Mouse (Mus musculus): ENCODE measurements around the gene Mpp2. TPM values are rescaled to one million over a fixed set of nuclear protein-coding genes. Genes with fewer than 3 reads are reported as not detected.

Gene Mpp2
- total and polyA plus RNA-seq, 2 experiments from 2014 or later: 33.9 to 68.4 TPM

- no peaks in the 10 kb centered on the region for H3K4me1 ChIP-seq (ENCODE audit: insufficient read depth, low read length)
- no peak overlapping the region for H3K27ac ChIP-seq (ENCODE audit: low read depth, low read length)
- H3K27me3 ChIP-seq (ENCODE audit: insufficient read depth, low read length): no peaks in the 10 kb centered on the region
- H3K4me3 ChIP-seq (ENCODE audit: low read depth, low read length): no peak overlapping the region
- WGBS: 31% methylated on average over 7 of the region's 7 CpGs
- DNase-seq (ENCODE audit: low spot score) (no peak), ATAC-seq (ENCODE audit: low FRiP score) (no peak)
- H3K9ac ChIP-seq (replicated peaks; ENCODE audit: low read length, poor library complexity, severe bottlenecking): no peak overlapping the region
- no peaks in the 10 kb centered on the region for H3K36me3 ChIP-seq (ENCODE audit: insufficient read depth, low read length)
- H3K4me2 ChIP-seq (ENCODE audit: low read depth, low read length, poor library complexity, severe bottlenecking): no peak overlapping the region
- peak; percentile 35; the same call in 1 of the 2 replicates for TF ChIP-seq CTCF (IDR thresholded peaks at IDR 0.05)
- no peaks in the 10 kb centered on the region for H3K9me3 ChIP-seq (ENCODE audit: low read length)
Observed at GRCm38 (mm10) chr11:102029966-102030365, 58.3 kb downstream of the Mpp2 start.

GRCm38 (mm10) chr11:102029304-102029703 lies 59.0 kb downstream of the Mpp2 start:
- Histone ChIP-seq H3K4me3 (ENCODE audit: low read depth, low read length) (no peak overlapping the region), H3K27ac (ENCODE audit: low read depth, low read length) (no peak overlapping the region), H3K9ac (replicated peaks; ENCODE audit: low read length, poor library complexity, severe bottlenecking) (no peak overlapping the region; the same call in 1 of the 2 replicates), H3K36me3 (ENCODE audit: insufficient read depth, low read length) (no peaks in the 10 kb centered on the region), H3K9me3 (ENCODE audit: low read length) (no peaks in the 10 kb centered on the region), H3K4me2 (ENCODE audit: low read depth, low read length, poor library complexity, severe bottlenecking) (no peak overlapping the region), H3K27me3 (ENCODE audit: insufficient read depth, low read length) (no peaks in the 10 kb centered on the region), H3K4me1 (ENCODE audit: insufficient read depth, low read length) (no peaks in the 10 kb centered on the region)
- ATAC-seq (ENCODE audit: low FRiP score): no peak
- 91% methylated on average over 4 of the region's 4 CpGs for WGBS
- no peak for DNase-seq (ENCODE audit: low spot score)
- no peak for TF ChIP-seq CTCF (IDR thresholded peaks at IDR 0.05)

GRCm38 (mm10) chr11:102028087-102028816 lies 60.1 kb downstream of the Mpp2 start, which contains the start of gene Mpp3:
Mpp3 (minus strand) TSS chr11:102028461.
- no peak for TF ChIP-seq CTCF (IDR thresholded peaks at IDR 0.05)
- Histone ChIP-seq H3K9me3 (ENCODE audit: low read length) (no peaks in the 10 kb centered on the region), H3K27me3 (ENCODE audit: insufficient read depth, low read length) (no peaks in the 10 kb centered on the region), H3K4me1 (ENCODE audit: insufficient read depth, low read length) (no peaks in the 10 kb centered on the region), H3K36me3 (ENCODE audit: insufficient read depth, low read length) (no peaks in the 10 kb centered on the region), H3K9ac (replicated peaks; ENCODE audit: low read length, poor library complexity, severe bottlenecking) (peak within 1 kb of the TSS; percentile 87), H3K27ac (ENCODE audit: low read depth, low read length) (peak within 1 kb of the TSS; percentile 79), H3K4me2 (ENCODE audit: low read depth, low read length, poor library complexity, severe bottlenecking) (peak within 1 kb of the TSS; percentile 75), H3K4me3 (ENCODE audit: low read depth, low read length) (peak within 1 kb of the TSS; percentile 71)
- no peak for DNase-seq (ENCODE audit: low spot score)
- 63% methylated on average over 6 of the region's 6 CpGs for WGBS
- ATAC-seq (ENCODE audit: low FRiP score): no peak

- no peaks in the 10 kb centered on the region for H3K4me1 ChIP-seq (ENCODE audit: insufficient read depth, low read length)
- no peaks in the 10 kb centered on the region for H3K27me3 ChIP-seq (ENCODE audit: insufficient read depth, low read length)
- no peaks in the 10 kb centered on the region for H3K36me3 ChIP-seq (ENCODE audit: insufficient read depth, low read length)
- peak overlapping the region; percentile 87 for H3K9ac ChIP-seq (replicated peaks; ENCODE audit: low read length, poor library complexity, severe bottlenecking)
- peak overlapping the region; percentile 75 for H3K4me2 ChIP-seq (ENCODE audit: low read depth, low read length, poor library complexity, severe bottlenecking)
- peak; percentile 57 for DNase-seq (ENCODE audit: low spot score)
- peak overlapping the region; percentile 71 for H3K4me3 ChIP-seq (ENCODE audit: low read depth, low read length)
- peak overlapping the region; percentile 79 for H3K27ac ChIP-seq (ENCODE audit: low read depth, low read length)
- no peaks in the 10 kb centered on the region for H3K9me3 ChIP-seq (ENCODE audit: low read length)
- ATAC-seq (ENCODE audit: low FRiP score): peak; percentile 53; the same call in 1 of the 2 replicates
- peak; percentile 58 for TF ChIP-seq CTCF (IDR thresholded peaks at IDR 0.05)
- WGBS: 2% methylated on average over 12 of the region's 12 CpGs
Observed at GRCm38 (mm10) chr11:102027361-102028017, 60.8 kb downstream of the Mpp2 start.

GRCm38 (mm10) chr11:102026694-102027360 lies 61.5 kb downstream of the Mpp2 start:
- ATAC-seq (ENCODE audit: low FRiP score) (peak; percentile 87), DNase-seq (ENCODE audit: low spot score) (peak; percentile 82)
- H3K4me1 ChIP-seq (ENCODE audit: insufficient read depth, low read length): no peaks in the 10 kb centered on the region
- peak overlapping the region; percentile 75 for H3K4me2 ChIP-seq (ENCODE audit: low read depth, low read length, poor library complexity, severe bottlenecking)
- TF ChIP-seq CTCF (IDR thresholded peaks at IDR 0.05): no peak
- H3K36me3 ChIP-seq (ENCODE audit: insufficient read depth, low read length): peaks cover 3% of the 10 kb centered on the region; the same call in 1 of the 2 replicates
- H3K27me3 ChIP-seq (ENCODE audit: insufficient read depth, low read length): no peaks in the 10 kb centered on the region
- H3K4me3 ChIP-seq (ENCODE audit: low read depth, low read length): peak overlapping the region; percentile 71
- WGBS: 1% methylated on average over 44 of the region's 73 CpGs
- peak overlapping the region; percentile 79 for H3K27ac ChIP-seq (ENCODE audit: low read depth, low read length)
- H3K9ac ChIP-seq (replicated peaks; ENCODE audit: low read length, poor library complexity, severe bottlenecking): peak overlapping the region; percentile 87
- no peaks in the 10 kb centered on the region for H3K9me3 ChIP-seq (ENCODE audit: low read length)
